In the genomic region with DNA sequence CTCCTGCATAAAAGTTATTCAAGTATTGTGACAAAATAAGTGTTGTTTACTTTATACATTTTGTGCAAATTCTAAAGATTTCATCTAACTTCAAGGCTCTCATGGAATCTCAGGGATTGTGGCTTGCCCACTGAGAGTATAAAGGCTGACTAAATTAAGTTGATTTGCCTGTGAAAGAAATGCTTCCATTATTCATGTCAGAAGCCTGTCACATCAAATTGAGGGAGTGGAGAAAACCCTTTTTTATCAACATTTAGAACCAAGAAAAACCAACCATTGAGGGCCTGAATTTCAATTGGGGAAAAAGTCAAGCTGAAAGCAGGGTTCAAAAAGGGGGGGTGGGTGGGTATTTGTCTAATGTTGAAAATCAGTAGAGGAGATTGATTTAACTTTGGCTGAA, we compare ENCODE assay signal across 26 mouse cellular contexts. TPM values are rescaled to one million over a fixed set of nuclear protein-coding genes. Genes with fewer than 3 reads are reported as not detected.
DNase-seq lines count a peak whose midpoint lies in the region; ATAC-seq lines count a peak whose summit lies in the region.
"Had no signal": no experiment of that assay in that cellular context is flagged by ENCODE, and none has a peak within 500 bp of the region (broad histone marks: within the 10 kb centered on the region; RNA-seq: fewer than 3 reads in every experiment).

No protein-coding gene starts in this region.

- H3K9ac ChIP-seq in forebrain, embryonic 12.5 days: no peak overlapping the region
- H3K9ac ChIP-seq in midbrain, embryonic 13.5 days (replicated peaks): no peak overlapping the region
- no peak overlapping the region for H3K9ac ChIP-seq in midbrain, embryonic 14.5 days (replicated peaks; ENCODE audit: low read length)
- H3K9ac ChIP-seq in midbrain, embryonic 16.5 days (ENCODE audit: low read depth, low read length): no peak overlapping the region
- H3K9ac ChIP-seq: embryonic facial prominence, embryonic 12.5 days; embryonic facial prominence, embryonic 15.5 days; hindbrain, embryonic 12.5 days; hindbrain, embryonic 15.5 days had no signal

- no peak overlapping the region for H3K4me3 ChIP-seq in forebrain, embryonic 12.5 days (replicated peaks)
- no peak overlapping the region for H3K4me3 ChIP-seq in forebrain, embryonic 10.5 days
- H3K4me3 ChIP-seq in midbrain, embryonic 10.5 days: no peak overlapping the region
- no peak overlapping the region for H3K4me3 ChIP-seq in midbrain, embryonic 13.5 days (replicated peaks)
- H3K4me3 ChIP-seq in midbrain, embryonic 14.5 days (replicated peaks; ENCODE audit: low read depth, low read length): no peak overlapping the region
- H3K4me3 ChIP-seq in midbrain, embryonic 16.5 days (ENCODE audit: low read depth, low read length): no peak overlapping the region
- H3K4me3 ChIP-seq: embryonic facial prominence, embryonic 12.5 days; embryonic facial prominence, embryonic 15.5 days; heart, adult 2 months; heart, embryonic 10.5 days; hindbrain, embryonic 12.5 days; hindbrain, embryonic 15.5 days had no signal

- peak; percentile 53; the same call in 1 of the 2 replicates for ATAC-seq in forebrain, embryonic 12.5 days (ENCODE audit: low FRiP score)
- ATAC-seq in midbrain, embryonic 13.5 days: no peak
- no peak for ATAC-seq in midbrain, embryonic 14.5 days (ENCODE audit: low FRiP score, low TSS enrichment)
- no peak for ATAC-seq in midbrain, embryonic 16.5 days
- ATAC-seq: activated CD4-positive, CD25-positive, alpha-beta regulatory T cell, adult 4 months; intestine, postnatal 0 days had no signal

- H3K4me1 ChIP-seq in forebrain, embryonic 12.5 days: 0 out of 2 replicates have a peak, but pooled peaks cover 3% of the 10 kb centered on the region
- H3K4me1 ChIP-seq in forebrain, embryonic 10.5 days: peaks cover 30% of the 10 kb centered on the region
- peaks cover 26% of the 10 kb centered on the region for H3K4me1 ChIP-seq in midbrain, embryonic 10.5 days
- no peaks in the 10 kb centered on the region for H3K4me1 ChIP-seq in midbrain, embryonic 13.5 days (replicated peaks)
- no peaks in the 10 kb centered on the region for H3K4me1 ChIP-seq in midbrain, embryonic 14.5 days (ENCODE audit: control insufficient read depth, insufficient read depth, low read length)
- no peaks in the 10 kb centered on the region for H3K4me1 ChIP-seq in midbrain, embryonic 16.5 days (ENCODE audit: control insufficient read depth, insufficient read depth, low read length)
- H3K4me1 ChIP-seq: embryonic facial prominence, embryonic 12.5 days; embryonic facial prominence, embryonic 15.5 days; heart, embryonic 10.5 days; hindbrain, embryonic 12.5 days; hindbrain, embryonic 15.5 days had no signal

- H3K4me2 ChIP-seq in forebrain, embryonic 12.5 days: no peak overlapping the region
- no peak overlapping the region for H3K4me2 ChIP-seq in midbrain, embryonic 13.5 days (replicated peaks)
- no peak overlapping the region for H3K4me2 ChIP-seq in midbrain, embryonic 14.5 days (ENCODE audit: low read length)
- no peak overlapping the region for H3K4me2 ChIP-seq in midbrain, embryonic 16.5 days (ENCODE audit: low read length)
- H3K4me2 ChIP-seq: embryonic facial prominence, embryonic 12.5 days; embryonic facial prominence, embryonic 15.5 days; hindbrain, embryonic 12.5 days; hindbrain, embryonic 15.5 days had no signal

- DNase-seq in embryo, embryonic 10 days (ENCODE audit: low spot score): peak; percentile 7
- no peak for DNase-seq in embryo, embryonic 9.5 days (ENCODE audit: extremely low spot score)
- DNase-seq in forebrain, embryonic 10.5 days (ENCODE audit: extremely low spot score, low spot score): no peak
- DNase-seq in midbrain, embryonic 10.5 days (ENCODE audit: low spot score): no peak
- DNase-seq in midbrain, embryonic 14.5 days: peak; percentile 13
- DNase-seq: adrenal gland, adult 8-10 months; adrenal gland, postnatal 25 days; cerebellum, adult 18-20 months; cerebellum, adult 9-10 months; cerebellum, postnatal 14 days; gastrocnemius, postnatal 10 days; gastrocnemius, postnatal 36 days; heart, adult 2 months had no signal

- no peaks in the 10 kb centered on the region for H3K36me3 ChIP-seq in forebrain, embryonic 12.5 days (replicated peaks)
- H3K36me3 ChIP-seq in forebrain, embryonic 10.5 days (replicated peaks): no peaks in the 10 kb centered on the region
- H3K36me3 ChIP-seq in midbrain, embryonic 10.5 days: no peaks in the 10 kb centered on the region
- no peaks in the 10 kb centered on the region for H3K36me3 ChIP-seq in midbrain, embryonic 13.5 days
- H3K36me3 ChIP-seq in midbrain, embryonic 14.5 days (ENCODE audit: control insufficient read depth, insufficient read depth, low read length): no peaks in the 10 kb centered on the region
- no peaks in the 10 kb centered on the region for H3K36me3 ChIP-seq in midbrain, embryonic 16.5 days (ENCODE audit: control insufficient read depth, insufficient read depth, low read length)
- H3K36me3 ChIP-seq: embryonic facial prominence, embryonic 12.5 days; embryonic facial prominence, embryonic 15.5 days; heart, embryonic 10.5 days; hindbrain, embryonic 12.5 days; hindbrain, embryonic 15.5 days had no signal

- no peaks in the 10 kb centered on the region for H3K27me3 ChIP-seq in forebrain, embryonic 12.5 days
- H3K27me3 ChIP-seq in forebrain, embryonic 10.5 days (ENCODE audit: poor library complexity, severe bottlenecking): no peaks in the 10 kb centered on the region
- no peaks in the 10 kb centered on the region for H3K27me3 ChIP-seq in midbrain, embryonic 10.5 days (ENCODE audit: low read depth, poor library complexity, severe bottlenecking)
- H3K27me3 ChIP-seq in midbrain, embryonic 13.5 days: no peaks in the 10 kb centered on the region
- H3K27me3 ChIP-seq in midbrain, embryonic 14.5 days (ENCODE audit: control insufficient read depth, insufficient read depth, low read length): no peaks in the 10 kb centered on the region
- no peaks in the 10 kb centered on the region for H3K27me3 ChIP-seq in midbrain, embryonic 16.5 days (ENCODE audit: control insufficient read depth, insufficient read depth, low read depth, low read length)
- H3K27me3 ChIP-seq: embryonic facial prominence, embryonic 12.5 days; embryonic facial prominence, embryonic 15.5 days; hindbrain, embryonic 12.5 days; hindbrain, embryonic 15.5 days had no signal

- no peak overlapping the region for H3K27ac ChIP-seq in forebrain, embryonic 12.5 days
- no peak overlapping the region for H3K27ac ChIP-seq in forebrain, embryonic 10.5 days
- H3K27ac ChIP-seq in midbrain, embryonic 10.5 days (replicated peaks): 0 out of 2 replicates have a peak overlapping the region, but pooled peaks have one; percentile 55
- H3K27ac ChIP-seq in midbrain, embryonic 13.5 days: no peak overlapping the region
- no peak overlapping the region for H3K27ac ChIP-seq in midbrain, embryonic 14.5 days (replicated peaks; ENCODE audit: low read depth, low read length)
- H3K27ac ChIP-seq in midbrain, embryonic 16.5 days (ENCODE audit: low read length): no peak overlapping the region
- H3K27ac ChIP-seq: embryonic facial prominence, embryonic 12.5 days; embryonic facial prominence, embryonic 15.5 days; heart, adult 2 months; heart, embryonic 10.5 days; hindbrain, embryonic 12.5 days; hindbrain, embryonic 15.5 days had no signal

- H3K9me3 ChIP-seq in forebrain, embryonic 12.5 days: no peaks in the 10 kb centered on the region
- no peaks in the 10 kb centered on the region for H3K9me3 ChIP-seq in forebrain, embryonic 10.5 days
- H3K9me3 ChIP-seq in midbrain, embryonic 10.5 days (replicated peaks): no peaks in the 10 kb centered on the region
- H3K9me3 ChIP-seq in midbrain, embryonic 13.5 days: no peaks in the 10 kb centered on the region
- no peaks in the 10 kb centered on the region for H3K9me3 ChIP-seq in midbrain, embryonic 14.5 days (ENCODE audit: control insufficient read depth, low read length)
- H3K9me3 ChIP-seq in midbrain, embryonic 16.5 days (replicated peaks; ENCODE audit: control insufficient read depth, low read length, poor library complexity, severe bottlenecking): no peaks in the 10 kb centered on the region
- H3K9me3 ChIP-seq: embryonic facial prominence, embryonic 12.5 days; embryonic facial prominence, embryonic 15.5 days; heart, embryonic 10.5 days; hindbrain, embryonic 12.5 days; hindbrain, embryonic 15.5 days had no signal

RNA-seq across cellular contexts. Expression of a gene that starts 23.5 kb away (rescaled TPM):
- polyA plus RNA-seq in forebrain, embryonic 12.5 days (2016; fragmentation: Nextera tagmentation; extraction: Ambion mirVana): 17.8 and 19.2 TPM in 2 replicates
- 15.3 and 16.1 TPM in 2 replicates for polyA plus RNA-seq in forebrain, embryonic 10.5 days (2016; fragmentation: Nextera tagmentation; extraction: Ambion mirVana)
- polyA plus RNA-seq in midbrain, embryonic 10.5 days (2016; fragmentation: Nextera tagmentation; extraction: Ambion mirVana): 12.0 and 13.6 TPM in 2 replicates
- polyA plus RNA-seq in midbrain, embryonic 13.5 days (2015; fragmentation: Nextera tagmentation; extraction: Ambion mirVana): 14.1 and 14.3 TPM in 2 replicates
- polyA plus RNA-seq in midbrain, embryonic 14.5 days (2014; fragmentation: Nextera tagmentation; extraction: Ambion mirVana): 16.3 and 18.1 TPM in 2 replicates
- 8.9 and 11.4 TPM in 2 replicates for polyA plus RNA-seq in midbrain, embryonic 16.5 days (2015; fragmentation: Nextera tagmentation; extraction: Ambion mirVana)

RNA-seq across cellular contexts. Expression of a gene that starts 30.0 kb away (rescaled TPM):
- polyA plus RNA-seq in forebrain, embryonic 12.5 days (2016; fragmentation: Nextera tagmentation; extraction: Ambion mirVana): not detected in 2 replicates
- not detected in 2 replicates for polyA plus RNA-seq in forebrain, embryonic 10.5 days (2016; fragmentation: Nextera tagmentation; extraction: Ambion mirVana)
- not detected in 2 replicates for polyA plus RNA-seq in midbrain, embryonic 10.5 days (2016; fragmentation: Nextera tagmentation; extraction: Ambion mirVana)
- not detected in 2 replicates for polyA plus RNA-seq in midbrain, embryonic 13.5 days (2015; fragmentation: Nextera tagmentation; extraction: Ambion mirVana)
- not detected in 2 replicates for polyA plus RNA-seq in midbrain, embryonic 14.5 days (2014; fragmentation: Nextera tagmentation; extraction: Ambion mirVana)
- polyA plus RNA-seq in midbrain, embryonic 16.5 days (2015; fragmentation: Nextera tagmentation; extraction: Ambion mirVana): not detected in 2 replicates
- polyA plus RNA-seq: activated CD4-positive, CD25-positive, alpha-beta regulatory T cell, adult 4 months; embryonic facial prominence, embryonic 12.5 days; embryonic facial prominence, embryonic 15.5 days; heart, adult 2 months; heart, embryonic 10.5 days; heart, embryonic 14.5 days; heart, postnatal 0 days; hindbrain, embryonic 12.5 days; hindbrain, embryonic 15.5 days; intestine, embryonic 14.5 days; intestine, postnatal 0 days had no signal

Comparison
In these comparisons a context has a peak if more than half of its experiments do, and no peak if none do; other contexts are left out.
1. DNase-seq: peak in embryo, embryonic 10 days (single experiment) and midbrain, embryonic 14.5 days (single experiment); none in embryo, embryonic 9.5 days (single experiment), forebrain, embryonic 10.5 days (single experiment) and midbrain, embryonic 10.5 days (single experiment).